Mouse (Mus musculus): ENCODE data around the gene Vwa7. TPM values are rescaled to one million over a fixed set of nuclear protein-coding genes. Genes with fewer than 3 reads are reported as not detected.
A peak's percentile ranks its signal among the peaks of the same experiment; 100 is the strongest.
"Not testable (repeated sequence)": the region's sequence is repeated elsewhere in the genome, so short reads cannot be mapped to it uniquely, and the experiment has no call there.

Gene Vwa7
- polyA plus RNA-seq, 1 experiment from 2014 or later, result 0.43 TPM

DNA sequence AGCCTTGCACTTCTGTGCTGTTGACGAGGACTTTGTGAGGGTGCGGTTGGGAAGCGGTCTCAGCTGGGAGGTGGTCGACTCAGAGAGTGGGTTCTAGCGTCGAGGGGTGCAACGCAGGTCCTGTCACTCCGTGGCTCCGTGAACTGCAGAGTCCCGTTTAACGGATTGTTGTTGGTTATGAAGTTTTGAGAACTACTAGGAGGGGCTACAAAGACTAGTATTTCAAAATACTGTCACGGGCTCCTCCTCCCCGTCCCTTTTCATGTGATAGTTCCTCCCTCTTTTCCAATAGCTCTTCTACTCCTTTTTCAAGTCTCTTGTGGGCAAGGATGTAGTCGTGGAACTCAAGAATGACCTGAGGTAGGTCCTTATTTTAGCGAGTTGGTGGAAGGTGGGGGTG lies 34.1 kb upstream of the Vwa7 start:
- Histone ChIP-seq H3K4me3 (replicated peaks) (peak overlapping the region; percentile 88), H3K4me1 (peaks cover 14% of the 10 kb centered on the region), H3K27ac (replicated peaks) (peak overlapping the region; percentile 99), H3K9ac (peak overlapping the region; percentile 90), H3K9me3 (replicated peaks) (no peaks in the 10 kb centered on the region), H3K27me3 (no peaks in the 10 kb centered on the region), H3K36me3 (peaks cover 20% of the 10 kb centered on the region), H3K4me2 (replicated peaks) (peak overlapping the region; percentile 87)
- WGBS, result 0% methylated on average over 15 of the region's 15 CpGs
- no peak; the same call in 1 of the 2 replicates for ATAC-seq (ENCODE audit: insufficient number of reproducible peaks, low FRiP score, low TSS enrichment, low read depth)

DNA sequence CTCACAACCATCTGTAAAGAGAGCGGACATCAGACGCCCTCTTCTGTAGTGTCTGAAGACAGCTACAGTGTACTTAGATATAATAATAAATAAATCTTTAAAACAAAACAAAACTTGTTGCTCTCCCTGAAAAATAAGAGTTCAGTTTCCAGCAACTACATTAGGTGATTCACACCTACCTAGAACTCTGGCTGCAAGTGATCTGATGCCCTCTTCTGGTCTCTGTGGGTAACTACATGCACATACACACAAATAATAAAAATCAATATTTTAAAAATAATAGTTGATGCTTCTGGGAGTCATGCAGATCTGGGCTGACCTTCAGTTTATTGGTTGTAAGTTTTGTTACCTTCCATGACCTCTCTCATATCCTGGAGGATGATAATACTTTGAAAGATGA lies 32.2 kb upstream of the Vwa7 start:
- no peak overlapping the region for H3K4me3 ChIP-seq (replicated peaks)
- H3K27me3 ChIP-seq, result no peaks in the 10 kb centered on the region
- H3K9ac ChIP-seq, result no peak overlapping the region
- H3K9me3 ChIP-seq (replicated peaks), result no peaks in the 10 kb centered on the region
- H3K36me3 ChIP-seq, result peaks cover 24% of the 10 kb centered on the region
- ATAC-seq (ENCODE audit: insufficient number of reproducible peaks, low FRiP score, low TSS enrichment, low read depth), result no peak
- H3K4me2 ChIP-seq (replicated peaks), result no peak overlapping the region
- WGBS, result 90% methylated on average over 2 of the region's 2 CpGs
- H3K27ac ChIP-seq (replicated peaks), result no peak overlapping the region
- peaks cover 14% of the 10 kb centered on the region for H3K4me1 ChIP-seq

DNA sequence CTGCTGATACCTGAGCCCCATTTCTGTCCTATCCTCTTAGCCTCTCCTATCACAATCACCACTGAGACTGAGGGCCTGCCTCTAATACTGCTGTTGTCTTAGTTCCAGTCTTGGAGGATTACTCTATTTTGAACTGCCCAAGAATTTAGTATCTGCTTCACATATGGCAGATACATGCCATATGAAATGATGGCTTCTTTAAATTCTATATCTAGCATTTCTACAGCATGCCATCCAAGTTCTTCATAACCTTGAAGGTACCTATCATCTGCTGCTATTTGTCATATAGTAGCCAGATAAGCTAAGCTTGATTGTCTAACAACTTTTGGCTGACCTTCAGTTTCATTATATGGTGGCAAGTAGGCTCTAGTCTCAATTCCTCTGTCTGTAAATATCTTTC lies 21.6 kb upstream of the Vwa7 start:
- Histone ChIP-seq H3K4me1 (peaks cover 22% of the 10 kb centered on the region), H3K4me3 (replicated peaks) (no peak overlapping the region), H3K9me3 (replicated peaks) (no peaks in the 10 kb centered on the region), H3K36me3 (peaks cover 32% of the 10 kb centered on the region), H3K27ac (replicated peaks) (no peak overlapping the region), H3K27me3 (no peaks in the 10 kb centered on the region), H3K9ac (no peak overlapping the region), H3K4me2 (replicated peaks) (no peak overlapping the region)
- no peak for ATAC-seq (ENCODE audit: insufficient number of reproducible peaks, low FRiP score, low TSS enrichment, low read depth)

DNA sequence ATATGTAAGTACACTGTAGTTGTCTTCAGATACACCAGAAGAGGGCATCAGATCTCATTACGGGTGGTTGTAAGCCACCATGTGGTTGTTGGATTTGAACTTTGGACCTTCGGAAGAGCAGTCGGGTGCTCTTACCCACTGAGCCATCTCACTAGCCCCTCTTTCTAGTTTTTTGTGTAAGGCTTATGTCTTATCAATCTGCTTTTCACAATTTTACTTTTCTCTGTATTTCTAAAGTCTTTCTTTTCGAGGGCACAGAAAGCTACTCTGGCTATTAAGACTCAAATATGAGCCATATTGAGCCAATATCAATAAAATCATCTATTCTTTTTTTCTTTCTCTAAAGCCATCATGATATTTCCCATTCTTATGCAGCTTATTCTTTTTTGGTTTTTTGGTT lies 21.2 kb upstream of the Vwa7 start:
- WGBS, result 89% methylated on average over 4 of the region's 4 CpGs
- H3K27ac ChIP-seq (replicated peaks); H3K9ac ChIP-seq; H3K27me3 ChIP-seq; H3K9me3 ChIP-seq (replicated peaks); H3K4me2 ChIP-seq (replicated peaks); ATAC-seq (ENCODE audit: insufficient number of reproducible peaks, low FRiP score, low TSS enrichment, low read depth); H3K4me3 ChIP-seq (replicated peaks): not testable (repeated sequence)
- Histone ChIP-seq H3K36me3 (peaks cover 30% of the 10 kb centered on the region), H3K4me1 (peaks cover 27% of the 10 kb centered on the region)

DNA sequence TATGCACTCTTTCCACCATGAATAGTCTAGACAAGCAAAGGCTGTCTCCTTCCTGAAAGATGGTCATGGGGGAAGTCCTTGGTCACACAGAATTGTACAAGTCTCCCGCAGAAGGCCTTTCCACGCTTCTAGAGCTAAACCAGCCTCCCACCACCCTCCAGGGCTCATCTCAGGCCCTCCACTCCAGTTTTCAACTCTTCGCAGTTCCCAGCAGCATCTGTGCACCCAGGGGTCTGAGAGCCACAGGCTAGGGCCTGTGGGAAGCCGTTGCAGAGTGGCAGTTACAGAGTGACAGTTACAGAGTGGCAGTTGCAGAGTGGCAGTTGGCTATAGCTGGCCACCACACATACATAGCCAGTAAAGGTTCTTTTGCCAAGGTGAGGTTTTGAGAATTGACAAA lies 20.5 kb upstream of the Vwa7 start:
- H3K27me3 ChIP-seq; H3K4me2 ChIP-seq (replicated peaks); H3K27ac ChIP-seq (replicated peaks); H3K9ac ChIP-seq; ATAC-seq (ENCODE audit: insufficient number of reproducible peaks, low FRiP score, low TSS enrichment, low read depth); H3K9me3 ChIP-seq (replicated peaks); H3K4me3 ChIP-seq (replicated peaks): not testable (repeated sequence)
- Histone ChIP-seq H3K4me1 (peaks cover 27% of the 10 kb centered on the region), H3K36me3 (peaks cover 27% of the 10 kb centered on the region)
- 93% methylated on average over 4 of the region's 4 CpGs for WGBS

DNA sequence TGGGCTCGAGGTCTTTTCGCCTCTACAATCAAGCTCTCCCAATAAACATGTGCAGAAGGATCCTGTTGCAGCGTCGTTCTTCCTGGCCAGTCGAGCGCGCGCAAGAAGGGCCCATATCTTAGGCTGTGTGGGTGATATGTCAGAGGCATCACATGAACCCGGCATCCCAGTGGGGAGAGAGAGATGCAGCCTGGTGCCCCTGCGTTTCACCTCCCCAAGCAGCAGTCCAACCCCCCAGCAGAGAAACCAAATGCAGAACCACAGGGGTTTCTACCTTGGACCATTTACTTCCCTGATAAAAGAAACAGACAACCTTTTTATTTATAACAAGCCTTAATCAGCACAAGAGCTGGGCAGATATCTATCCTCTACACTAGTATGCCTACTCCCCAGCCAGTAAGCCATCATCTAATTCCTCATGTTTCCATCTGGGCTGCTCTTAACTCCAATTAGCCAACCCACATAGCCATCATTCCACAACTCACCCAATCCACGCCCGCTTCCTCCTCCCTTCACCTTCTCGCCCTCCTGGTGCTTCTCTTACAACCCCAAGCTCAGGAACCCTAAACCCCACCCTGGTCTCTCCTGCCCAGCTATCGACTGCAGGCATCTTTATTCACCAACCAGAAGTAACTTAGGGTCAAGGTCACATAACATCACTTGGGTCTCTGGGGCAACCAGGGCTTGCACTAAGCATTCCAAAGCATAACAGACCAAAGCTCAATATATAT lies 19.8 kb upstream of the Vwa7 start:
- no peaks in the 10 kb centered on the region for H3K9me3 ChIP-seq (replicated peaks)
- no peak overlapping the region for H3K27ac ChIP-seq (replicated peaks)
- H3K4me1 ChIP-seq, result peaks cover 27% of the 10 kb centered on the region
- H3K4me2 ChIP-seq (replicated peaks), result no peak overlapping the region
- H3K9ac ChIP-seq, result no peak overlapping the region
- H3K36me3 ChIP-seq, result peaks cover 22% of the 10 kb centered on the region
- H3K27me3 ChIP-seq, result no peaks in the 10 kb centered on the region
- no peak for ATAC-seq (ENCODE audit: insufficient number of reproducible peaks, low FRiP score, low TSS enrichment, low read depth)
- 90% methylated on average over 13 of the region's 14 CpGs for WGBS
- no peak overlapping the region for H3K4me3 ChIP-seq (replicated peaks)

DNA sequence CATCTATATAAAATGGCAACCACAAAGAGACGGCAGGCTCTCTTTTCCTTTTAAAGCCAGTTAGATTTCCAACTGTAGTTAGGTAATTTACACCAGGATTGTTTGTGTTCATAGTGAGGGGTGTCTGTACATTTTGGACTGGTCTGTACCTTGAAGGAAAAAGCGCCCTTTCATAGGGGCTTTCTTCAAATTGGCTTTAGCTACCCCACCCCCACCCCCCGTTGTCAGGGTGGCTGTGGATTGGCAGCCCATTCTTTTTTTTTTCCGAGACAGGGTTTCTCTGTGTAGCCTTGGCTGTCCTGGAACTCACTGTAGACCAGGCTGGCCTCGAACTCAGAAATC lies 19.3 kb upstream of the Vwa7 start:
- Histone ChIP-seq H3K4me2 (replicated peaks) (no peak overlapping the region), H3K4me1 (peaks cover 31% of the 10 kb centered on the region)

DNA sequence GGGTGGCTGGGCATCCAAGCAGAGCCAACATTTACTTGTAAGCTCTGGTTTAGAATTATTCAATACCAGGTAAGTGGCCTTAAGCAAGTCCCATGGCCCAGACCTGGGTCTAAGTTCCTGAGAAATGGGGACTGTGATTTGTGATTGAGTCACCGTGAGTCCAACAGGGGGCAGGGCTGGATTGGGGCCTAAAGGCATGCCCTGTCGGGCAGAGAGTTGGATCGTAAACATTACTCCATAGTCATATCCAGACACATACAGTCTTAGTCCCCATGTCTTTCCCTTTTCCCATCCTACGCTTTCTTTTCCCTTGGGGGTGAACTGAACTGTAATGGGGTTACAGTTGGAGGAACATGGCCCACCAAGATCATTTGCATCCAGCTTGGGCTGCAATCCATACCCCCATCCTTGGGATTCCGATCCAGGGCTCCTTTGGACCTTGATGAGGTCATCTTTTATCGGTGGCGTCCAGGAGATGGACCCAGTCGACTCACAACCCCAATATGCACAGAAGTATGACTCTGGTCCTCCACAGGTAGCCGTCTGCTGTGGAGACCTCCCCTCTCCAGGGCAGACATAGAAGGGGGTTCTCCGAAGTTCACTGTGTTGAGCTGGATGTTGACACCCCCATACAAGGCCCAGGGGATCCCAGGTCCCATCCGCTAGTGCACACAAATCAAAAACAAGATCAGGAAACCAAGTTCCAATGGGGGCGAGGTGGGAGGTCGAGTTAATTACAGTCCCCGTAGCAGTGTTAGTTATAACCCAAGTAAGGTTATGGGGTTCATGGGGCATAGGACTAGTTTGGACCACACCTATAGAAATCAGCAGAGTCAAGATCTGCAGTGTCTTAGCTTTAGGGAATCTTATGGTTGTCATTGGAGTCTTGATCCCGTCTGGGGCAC lies 17.6 kb upstream of the Vwa7 start:
- Histone ChIP-seq H3K4me1 (peaks cover 44% of the 10 kb centered on the region), H3K36me3 (peaks cover 19% of the 10 kb centered on the region), H3K27me3 (no peaks in the 10 kb centered on the region), H3K27ac (replicated peaks) (peak overlapping the region; percentile 79; the same call in 1 of the 2 replicates), H3K4me2 (replicated peaks) (peak overlapping the region; percentile 95), H3K9ac (no peak overlapping the region), H3K9me3 (replicated peaks) (no peaks in the 10 kb centered on the region), H3K4me3 (replicated peaks) (peak overlapping the region; percentile 89; the same call in 1 of the 2 replicates)
- ATAC-seq (ENCODE audit: insufficient number of reproducible peaks, low FRiP score, low TSS enrichment, low read depth), result no peak
- 90% methylated on average over 15 of the region's 15 CpGs for WGBS

More for the DNA sequence above, 19.3 kb upstream of the Vwa7 start:
- 92% methylated on average over 5 of the region's 5 CpGs for WGBS
- Histone ChIP-seq H3K9me3 (replicated peaks) (no peaks in the 10 kb centered on the region), H3K4me3 (replicated peaks) (no peak overlapping the region), H3K27me3 (no peaks in the 10 kb centered on the region), H3K27ac (replicated peaks) (no peak overlapping the region), H3K36me3 (peaks cover 22% of the 10 kb centered on the region), H3K9ac (no peak overlapping the region)
- ATAC-seq (ENCODE audit: insufficient number of reproducible peaks, low FRiP score, low TSS enrichment, low read depth), result no peak

DNA sequence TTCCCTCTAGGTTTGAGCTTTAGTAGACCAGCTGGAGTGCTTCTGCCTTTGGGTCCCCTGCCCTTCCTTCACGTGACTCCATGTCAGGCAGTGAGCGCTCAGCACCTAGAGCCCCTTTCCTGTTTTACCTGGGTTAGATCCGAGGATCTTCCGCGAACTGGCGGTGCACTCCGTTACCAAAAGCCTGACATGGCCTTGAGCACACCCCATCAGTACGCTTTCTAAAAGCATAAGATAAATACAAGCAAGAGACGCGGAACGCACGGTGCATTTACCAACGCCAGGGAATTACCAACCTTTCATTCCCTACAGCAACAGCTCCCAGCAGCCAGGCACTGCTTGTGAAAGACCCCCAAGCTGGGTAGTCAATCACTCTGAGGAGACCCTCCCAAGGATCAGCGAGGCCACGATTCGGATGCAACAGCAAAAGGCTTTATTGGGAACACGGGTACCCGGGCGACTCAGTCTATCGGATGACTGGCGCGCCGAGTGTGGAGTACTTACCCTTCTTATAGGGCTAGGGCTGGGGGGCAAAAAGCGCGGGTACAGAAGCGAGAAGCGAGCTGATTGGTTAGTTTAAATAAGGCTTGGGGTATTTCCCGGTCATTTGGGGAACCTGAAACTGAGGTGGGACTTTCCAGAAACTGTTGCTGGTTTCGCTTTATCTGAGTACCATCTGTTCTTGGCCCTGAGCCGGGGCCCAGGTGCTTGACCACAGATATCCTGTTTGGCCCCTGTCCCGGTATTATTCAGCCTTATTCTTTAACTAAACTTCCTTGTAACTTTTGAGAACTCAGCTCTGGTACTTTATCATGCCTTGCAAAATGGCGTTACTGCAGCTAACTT lies 16.3 kb upstream of the Vwa7 start:
- WGBS, result 14% methylated on average over 30 of the region's 32 CpGs
- H3K9me3 ChIP-seq (replicated peaks); ATAC-seq (ENCODE audit: insufficient number of reproducible peaks, low FRiP score, low TSS enrichment, low read depth); H3K27me3 ChIP-seq: not testable (repeated sequence)
- Histone ChIP-seq H3K4me3 (replicated peaks) (peak overlapping the region; percentile 89), H3K4me2 (replicated peaks) (peak overlapping the region; percentile 95), H3K27ac (replicated peaks) (peak overlapping the region; percentile 97), H3K9ac (peak overlapping the region; percentile 93), H3K36me3 (peaks cover 31% of the 10 kb centered on the region), H3K4me1 (peaks cover 44% of the 10 kb centered on the region)

DNA sequence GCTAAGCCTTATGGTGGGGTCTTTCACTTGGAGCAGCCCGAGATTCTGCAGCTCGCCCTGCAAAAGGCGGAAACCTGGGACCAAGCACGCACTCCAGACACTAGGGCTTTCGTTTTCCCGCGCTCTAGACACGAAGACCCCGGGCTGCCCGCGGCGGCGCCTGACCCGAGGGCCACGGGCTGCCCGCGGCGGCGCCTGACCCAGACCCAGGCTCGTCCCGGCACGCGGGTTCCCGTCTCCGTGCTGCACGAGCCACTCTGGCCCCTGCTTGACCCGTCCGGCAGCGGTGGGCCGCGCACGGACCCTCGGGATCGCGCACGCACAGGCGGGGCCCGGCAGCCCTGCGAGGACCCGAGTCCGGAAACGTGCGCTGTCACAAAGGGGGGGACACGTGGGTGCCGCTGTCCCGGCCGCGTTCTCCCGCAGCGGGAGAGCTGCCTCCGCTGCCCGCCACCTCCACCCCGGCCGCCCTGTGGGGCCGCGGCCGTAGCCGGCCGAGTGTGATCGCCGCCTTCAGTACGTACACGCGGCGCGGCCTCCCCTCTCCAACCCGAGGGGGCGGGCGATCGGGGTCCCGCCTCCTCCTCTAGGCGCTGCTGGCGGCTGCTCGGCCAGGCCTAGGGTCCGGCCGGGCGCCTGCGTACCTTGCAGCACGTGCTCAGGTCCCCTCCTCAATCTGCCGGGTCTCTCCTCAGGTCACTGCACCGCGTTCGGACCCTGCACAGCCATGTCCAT lies 15.5 kb upstream of the Vwa7 start, which contains the start of gene Vars:
TSS of gene Vars (plus strand) at position 271 of the 735 bp plus-strand sequence.
- Histone ChIP-seq H3K4me2 (replicated peaks) (peak within 1 kb of the TSS; percentile 95), H3K9me3 (replicated peaks) (no peaks in the 10 kb centered on the region), H3K27me3 (no peaks in the 10 kb centered on the region), H3K4me3 (replicated peaks) (peak within 1 kb of the TSS; percentile 89), H3K4me1 (peaks cover 44% of the 10 kb centered on the region), H3K9ac (peak within 1 kb of the TSS; percentile 93), H3K36me3 (peaks cover 39% of the 10 kb centered on the region), H3K27ac (replicated peaks) (peak within 1 kb of the TSS; percentile 97)
- ATAC-seq (ENCODE audit: insufficient number of reproducible peaks, low FRiP score, low TSS enrichment, low read depth), result peak; percentile 90
- WGBS, result under 1% methylated on average over 83 of the region's 83 CpGs

All from embryonic facial prominence, embryonic 15.5 days (tissue).